Mouse (Mus musculus): ENCODE results near the gene Prkd2. TPM values are rescaled to one million over a fixed set of nuclear protein-coding genes. Genes with fewer than 3 reads are reported as not detected.

Gene Prkd2
- polyA plus RNA-seq, 1 experiment from 2014 or later, result 23.3 TPM

DNA sequence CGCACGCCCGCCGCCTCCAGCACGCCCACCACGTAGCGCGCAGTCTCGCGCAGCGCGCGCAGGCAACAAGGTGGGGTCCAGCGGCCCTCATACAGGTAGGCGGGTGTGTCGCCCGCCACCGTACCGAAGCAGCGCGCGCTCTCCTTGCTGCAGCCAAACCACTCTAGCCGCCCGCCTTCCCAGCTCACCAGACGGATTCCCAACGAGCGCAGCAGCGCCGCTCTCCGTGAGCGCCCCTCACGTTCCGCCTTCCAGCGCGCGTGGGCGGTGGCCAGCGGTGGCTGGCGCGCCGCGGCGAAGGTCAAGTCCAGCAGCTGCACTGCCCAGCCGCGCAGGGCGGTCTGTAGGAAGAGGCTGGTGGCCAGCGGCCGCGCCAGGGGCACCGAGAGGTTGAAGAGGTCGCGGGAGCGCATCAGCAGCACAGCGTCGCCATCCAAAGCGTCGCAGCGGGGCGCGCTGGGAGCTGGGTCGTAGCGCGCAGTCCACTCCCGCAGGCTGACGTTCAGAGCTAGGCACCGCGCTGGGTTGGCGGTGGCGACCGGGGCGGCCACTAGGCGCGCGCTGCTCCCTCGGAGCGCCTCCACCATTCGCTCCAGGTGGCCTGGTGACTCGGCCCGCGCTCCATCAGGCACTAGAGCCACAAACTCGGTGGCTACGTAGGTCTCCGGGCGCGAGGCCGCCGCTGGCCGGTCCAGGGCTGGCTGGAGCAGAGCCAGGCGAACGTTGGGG lies 31.6 kb upstream of the Prkd2 start:
- ATAC-seq (ENCODE audit: low read depth), result peak; percentile 56
- Histone ChIP-seq H3K9me3 (ENCODE audit: control insufficient read depth, low read length) (no peaks in the 10 kb centered on the region), H3K4me1 (replicated peaks; ENCODE audit: control insufficient read depth, insufficient read depth, low read length) (peaks cover 21% of the 10 kb centered on the region), H3K9ac (ENCODE audit: low read length) (peak overlapping the region; percentile 57), H3K27ac (ENCODE audit: low read length) (no peak overlapping the region), H3K4me3 (ENCODE audit: low read length) (peak overlapping the region; percentile 47), H3K27me3 (ENCODE audit: control insufficient read depth, insufficient read depth, low read depth, low read length) (no peaks in the 10 kb centered on the region; the same call in 1 of the 2 replicates), H3K4me2 (ENCODE audit: low read depth, low read length) (peak overlapping the region; percentile 84), H3K36me3 (ENCODE audit: control insufficient read depth, insufficient read depth, low read length) (peaks cover 13% of the 10 kb centered on the region)
- WGBS, result 8% methylated on average over 90 of the region's 90 CpGs

GRCm38 (mm10) chr7:16811649-16812070 lies 31.0 kb upstream of the Prkd2 start:
- H3K36me3 ChIP-seq (ENCODE audit: control insufficient read depth, insufficient read depth, low read length), result peaks cover 13% of the 10 kb centered on the region
- no peak overlapping the region for H3K27ac ChIP-seq (ENCODE audit: low read length)
- H3K4me3 ChIP-seq (ENCODE audit: low read length), result peak overlapping the region; percentile 47
- no peaks in the 10 kb centered on the region; the same call in 1 of the 2 replicates for H3K27me3 ChIP-seq (ENCODE audit: control insufficient read depth, insufficient read depth, low read depth, low read length)
- H3K4me2 ChIP-seq (ENCODE audit: low read depth, low read length), result peak overlapping the region; percentile 84
- WGBS, result 25% methylated on average over 17 of the region's 17 CpGs
- no peaks in the 10 kb centered on the region for H3K9me3 ChIP-seq (ENCODE audit: control insufficient read depth, low read length)
- peak overlapping the region; percentile 57 for H3K9ac ChIP-seq (ENCODE audit: low read length)
- ATAC-seq (ENCODE audit: low read depth), result no peak
- peaks cover 21% of the 10 kb centered on the region for H3K4me1 ChIP-seq (replicated peaks; ENCODE audit: control insufficient read depth, insufficient read depth, low read length)

- ATAC-seq (ENCODE audit: low read depth), result no peak
- H3K9me3 ChIP-seq (ENCODE audit: control insufficient read depth, low read length), result no peaks in the 10 kb centered on the region
- 73% methylated on average over 2 of the region's 2 CpGs for WGBS
- no peaks in the 10 kb centered on the region; the same call in 1 of the 2 replicates for H3K27me3 ChIP-seq (ENCODE audit: control insufficient read depth, insufficient read depth, low read depth, low read length)
- H3K4me3 ChIP-seq (ENCODE audit: low read length), result no peak overlapping the region
- H3K9ac ChIP-seq (ENCODE audit: low read length), result no peak overlapping the region
- no peak overlapping the region for H3K27ac ChIP-seq (ENCODE audit: low read length)
- peaks cover 26% of the 10 kb centered on the region for H3K4me1 ChIP-seq (replicated peaks; ENCODE audit: control insufficient read depth, insufficient read depth, low read length)
- H3K36me3 ChIP-seq (ENCODE audit: control insufficient read depth, insufficient read depth, low read length), result peaks cover 11% of the 10 kb centered on the region
- H3K4me2 ChIP-seq (ENCODE audit: low read depth, low read length), result no peak overlapping the region
These were observed 30.2 kb upstream of the Prkd2 start for GRCm38 (mm10) chr7:16812505-16812904.

GRCm38 (mm10) chr7:16815351-16815941 lies 27.3 kb upstream of the Prkd2 start, which contains the start of gene Strn4:
TSS of gene Strn4 (plus strand) at chr7:16815889.
- Histone ChIP-seq H3K27me3 (ENCODE audit: control insufficient read depth, insufficient read depth, low read depth, low read length) (no peaks in the 10 kb centered on the region; the same call in 1 of the 2 replicates), H3K4me1 (replicated peaks; ENCODE audit: control insufficient read depth, insufficient read depth, low read length) (peaks cover 44% of the 10 kb centered on the region), H3K4me2 (ENCODE audit: low read depth, low read length) (peak within 1 kb of the TSS; percentile 77), H3K4me3 (ENCODE audit: low read length) (peak within 1 kb of the TSS; percentile 82), H3K9ac (ENCODE audit: low read length) (peak within 1 kb of the TSS; percentile 99), H3K27ac (ENCODE audit: low read length) (peak within 1 kb of the TSS; percentile 94), H3K36me3 (ENCODE audit: control insufficient read depth, insufficient read depth, low read length) (peaks cover 3% of the 10 kb centered on the region; the same call in 1 of the 2 replicates), H3K9me3 (ENCODE audit: control insufficient read depth, low read length) (no peaks in the 10 kb centered on the region)
- 8% methylated on average over 1 of the region's 1 CpGs for WGBS
- ATAC-seq (ENCODE audit: low read depth), result 0 out of 2 replicates have a peak, but pooled peaks have one; percentile 2

DNA sequence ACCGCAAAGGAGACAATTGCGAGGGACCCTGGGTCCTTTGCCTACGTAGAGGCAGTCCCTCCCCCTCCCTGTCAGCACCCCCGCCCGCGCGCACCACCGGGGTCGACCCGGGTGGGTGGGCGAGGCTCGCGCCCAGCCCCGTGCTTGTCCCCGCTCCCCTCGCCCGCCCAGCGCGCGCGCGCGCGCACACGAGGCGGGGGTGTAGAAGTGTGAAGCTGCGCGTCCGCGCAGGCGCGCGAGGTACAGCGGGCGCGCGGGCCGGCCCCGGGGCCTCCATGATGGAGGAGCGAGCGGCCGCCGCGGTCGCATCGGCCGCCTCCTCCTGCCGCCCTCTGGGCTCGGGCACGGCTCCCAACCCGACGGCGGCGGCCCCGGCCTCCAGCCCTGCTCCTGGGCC lies 26.6 kb upstream of the Prkd2 start:
- Histone ChIP-seq H3K9ac (ENCODE audit: low read length) (peak overlapping the region; percentile 99), H3K4me3 (ENCODE audit: low read length) (peak overlapping the region; percentile 82), H3K27me3 (ENCODE audit: control insufficient read depth, insufficient read depth, low read depth, low read length) (no peaks in the 10 kb centered on the region; the same call in 1 of the 2 replicates), H3K27ac (ENCODE audit: low read length) (peak overlapping the region; percentile 94), H3K4me2 (ENCODE audit: low read depth, low read length) (peak overlapping the region; percentile 77), H3K4me1 (replicated peaks; ENCODE audit: control insufficient read depth, insufficient read depth, low read length) (peaks cover 41% of the 10 kb centered on the region), H3K36me3 (ENCODE audit: control insufficient read depth, insufficient read depth, low read length) (peaks cover 3% of the 10 kb centered on the region; the same call in 1 of the 2 replicates), H3K9me3 (ENCODE audit: control insufficient read depth, low read length) (no peaks in the 10 kb centered on the region)
- ATAC-seq (ENCODE audit: low read depth), result peak; percentile 88
- WGBS, result 0% methylated on average over 23 of the region's 55 CpGs

DNA sequence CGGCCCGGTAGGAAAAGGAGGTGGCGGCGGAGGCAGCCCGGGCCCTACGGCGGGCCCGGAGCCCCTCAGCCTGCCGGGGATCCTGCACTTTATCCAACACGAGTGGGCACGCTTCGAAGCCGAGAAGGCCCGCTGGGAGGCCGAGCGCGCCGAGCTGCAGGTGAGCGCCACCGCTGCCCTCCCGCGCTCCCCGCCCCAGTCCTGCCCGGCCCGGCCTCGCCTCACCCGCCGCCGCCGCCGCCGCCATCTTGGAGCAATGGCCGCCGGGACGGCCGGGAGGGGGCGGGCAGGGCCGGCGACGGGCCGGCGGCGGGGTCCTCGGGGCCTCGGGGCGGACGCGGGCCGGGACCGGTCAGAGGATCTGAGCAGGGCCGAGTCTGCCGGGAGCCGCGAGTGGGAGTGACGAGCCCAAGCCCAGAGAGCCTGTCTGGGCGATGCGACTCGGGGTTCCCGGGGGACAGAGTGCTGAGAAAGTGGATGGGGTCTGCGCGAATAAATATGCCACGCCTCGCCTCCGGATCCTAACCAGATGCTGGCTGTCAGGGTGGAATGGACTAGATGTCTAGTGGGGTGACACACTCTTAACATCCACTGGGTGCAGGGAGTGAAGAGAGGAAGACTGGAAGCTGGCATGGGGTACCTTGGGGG lies 26.1 kb upstream of the Prkd2 start, which contains the start of gene Fkrp:
TSS of gene Fkrp (minus strand) at position 258 of the 648 bp plus-strand sequence.
- H3K4me1 ChIP-seq (replicated peaks; ENCODE audit: control insufficient read depth, insufficient read depth, low read length), result peaks cover 38% of the 10 kb centered on the region
- peak within 1 kb of the TSS; percentile 77 for H3K4me2 ChIP-seq (ENCODE audit: low read depth, low read length)
- under 1% methylated on average over 49 of the region's 64 CpGs for WGBS
- H3K9me3 ChIP-seq (ENCODE audit: control insufficient read depth, low read length), result no peaks in the 10 kb centered on the region
- peaks cover 3% of the 10 kb centered on the region; the same call in 1 of the 2 replicates for H3K36me3 ChIP-seq (ENCODE audit: control insufficient read depth, insufficient read depth, low read length)
- ATAC-seq (ENCODE audit: low read depth), result peak; percentile 80
- peak within 1 kb of the TSS; percentile 94 for H3K27ac ChIP-seq (ENCODE audit: low read length)
- peak within 1 kb of the TSS; percentile 99 for H3K9ac ChIP-seq (ENCODE audit: low read length)
- peak within 1 kb of the TSS; percentile 82 for H3K4me3 ChIP-seq (ENCODE audit: low read length)
- no peaks in the 10 kb centered on the region; the same call in 1 of the 2 replicates for H3K27me3 ChIP-seq (ENCODE audit: control insufficient read depth, insufficient read depth, low read depth, low read length)

GRCm38 (mm10) chr7:16817693-16818092 lies 25.0 kb upstream of the Prkd2 start:
- Histone ChIP-seq H3K27ac (ENCODE audit: low read length) (no peak overlapping the region), H3K9me3 (ENCODE audit: control insufficient read depth, low read length) (no peaks in the 10 kb centered on the region), H3K4me1 (replicated peaks; ENCODE audit: control insufficient read depth, insufficient read depth, low read length) (peaks cover 35% of the 10 kb centered on the region), H3K27me3 (ENCODE audit: control insufficient read depth, insufficient read depth, low read depth, low read length) (no peaks in the 10 kb centered on the region; the same call in 1 of the 2 replicates), H3K36me3 (ENCODE audit: control insufficient read depth, insufficient read depth, low read length) (peaks cover 3% of the 10 kb centered on the region; the same call in 1 of the 2 replicates), H3K9ac (ENCODE audit: low read length) (peak overlapping the region; percentile 99), H3K4me2 (ENCODE audit: low read depth, low read length) (peak overlapping the region; percentile 77), H3K4me3 (ENCODE audit: low read length) (peak overlapping the region; percentile 82)
- 38% methylated on average over 3 of the region's 3 CpGs for WGBS
- ATAC-seq (ENCODE audit: low read depth), result no peak

DNA sequence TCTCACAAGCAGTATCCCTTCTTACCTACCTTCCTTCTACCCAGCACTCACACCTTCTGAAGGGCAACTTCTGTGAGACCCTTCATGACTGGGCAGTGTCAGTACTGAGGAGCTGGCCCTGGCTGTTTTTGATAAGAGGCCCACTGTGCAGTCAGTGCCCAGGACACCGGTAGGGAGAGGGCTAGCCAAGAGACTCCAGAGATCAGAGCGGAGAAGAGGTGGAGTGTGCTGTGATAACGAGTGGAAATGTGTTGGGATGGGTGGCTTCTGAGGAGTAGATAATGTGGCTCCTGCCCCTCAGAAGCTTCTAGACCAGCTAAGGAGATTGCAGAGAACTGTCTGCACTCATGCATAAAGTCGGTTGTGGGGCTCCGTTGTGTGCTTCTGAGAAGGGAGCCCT lies 22.9 kb upstream of the Prkd2 start:
- peaks cover 3% of the 10 kb centered on the region for H3K36me3 ChIP-seq (ENCODE audit: control insufficient read depth, insufficient read depth, low read length)
- peaks cover 35% of the 10 kb centered on the region for H3K4me1 ChIP-seq (replicated peaks; ENCODE audit: control insufficient read depth, insufficient read depth, low read length)
- peak overlapping the region; percentile 25; the same call in 1 of the 2 replicates for H3K9ac ChIP-seq (ENCODE audit: low read length)
- no peak overlapping the region for H3K4me3 ChIP-seq (ENCODE audit: low read length)
- no peak for ATAC-seq (ENCODE audit: low read depth)
- H3K4me2 ChIP-seq (ENCODE audit: low read depth, low read length), result no peak overlapping the region
- H3K27me3 ChIP-seq (ENCODE audit: control insufficient read depth, insufficient read depth, low read depth, low read length), result no peaks in the 10 kb centered on the region
- no peak overlapping the region for H3K27ac ChIP-seq (ENCODE audit: low read length)
- 67% methylated on average over 5 of the region's 5 CpGs for WGBS
- no peaks in the 10 kb centered on the region for H3K9me3 ChIP-seq (ENCODE audit: control insufficient read depth, low read length)

Data from lung, embryonic 16.5 days (tissue).